Mouse (Mus musculus) lung, adult 2 months (tissue): Measurements from ENCODE around the gene Stpg4. TPM values are rescaled to one million over a fixed set of nuclear protein-coding genes. Genes with fewer than 3 reads are reported as not detected.

Source experiments
- DNase-seq: peaks from one replicate; pipeline ENCODE4 v3.0.0; 2022
- H3K4me1 ChIP-seq: fragments of 200-500 bp; 2 replicates; pipeline ENCODE4 v1.6.1; 2011; ENCODE audit warnings: low read length; ENCODE audit not compliant: control insufficient read depth, insufficient read depth
- H3K4me3 ChIP-seq: fragments of 200-500 bp; replicated peaks from 2 replicates; pipeline ENCODE3; 2011; ENCODE audit warnings: low read depth, mild to moderate bottlenecking, control low read depth, low read length; ENCODE audit errors: extremely low read depth
- CTCF ChIP-seq: fragments of 200-500 bp; IDR thresholded peaks from 2 replicates; pipeline ENCODE4 v1.5.1; 2011; ENCODE audit warnings: mild to moderate bottlenecking, low read length, control low read depth; ENCODE audit not compliant: insufficient read depth
- POLR2A ChIP-seq: fragments of 200-500 bp; IDR thresholded peaks from 2 replicates; pipeline ENCODE4 v1.6.1; 2011; ENCODE audit warnings: low read depth, mild to moderate bottlenecking, control low read depth, low read length, borderline replicate concordance; ENCODE audit errors: extremely low read depth
- WGBS: fragments of 180-500 bp; shearing (Covaris S2); methylation state at CpG from one replicate; pipeline ENCODE4 v1.1.7; 2018; 5-methylcytosine and 5-hydroxymethylcytosine counted together
- polyA plus RNA-seq: library from polyadenylated mRNA; depleted of rRNA; stranded (reverse); fragments of >200 nt; gene quantifications from 2 replicates; pipeline ENCODE4 v1.2.3, GENCODE M21; 2012

The Stpg4 gene
- polyA plus RNA-seq, 1 experiment: not detected

DNA sequence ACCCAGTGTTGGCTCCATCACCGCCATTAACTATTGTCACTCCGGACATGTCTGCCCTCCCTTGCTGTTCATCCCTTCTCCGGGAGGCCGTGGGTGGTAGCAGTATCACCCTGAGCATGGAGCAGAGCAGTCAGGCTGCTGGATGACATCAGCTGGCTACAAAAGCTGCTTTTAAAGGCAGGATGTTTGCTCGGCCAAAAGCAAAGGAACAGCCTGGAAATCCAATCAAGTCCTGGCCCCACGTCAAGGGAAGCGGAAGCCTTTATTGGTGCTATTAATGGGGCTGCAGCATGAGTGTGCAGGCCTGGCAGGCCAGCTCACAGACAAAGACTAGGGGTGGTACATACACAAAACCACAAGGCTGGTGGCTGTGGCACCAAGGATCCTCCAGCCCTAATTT, 36.3 kb downstream of the Stpg4 start:
- no peak for DNase-seq
- WGBS: 46% methylated on average over 7 of the region's 7 CpGs

DNA sequence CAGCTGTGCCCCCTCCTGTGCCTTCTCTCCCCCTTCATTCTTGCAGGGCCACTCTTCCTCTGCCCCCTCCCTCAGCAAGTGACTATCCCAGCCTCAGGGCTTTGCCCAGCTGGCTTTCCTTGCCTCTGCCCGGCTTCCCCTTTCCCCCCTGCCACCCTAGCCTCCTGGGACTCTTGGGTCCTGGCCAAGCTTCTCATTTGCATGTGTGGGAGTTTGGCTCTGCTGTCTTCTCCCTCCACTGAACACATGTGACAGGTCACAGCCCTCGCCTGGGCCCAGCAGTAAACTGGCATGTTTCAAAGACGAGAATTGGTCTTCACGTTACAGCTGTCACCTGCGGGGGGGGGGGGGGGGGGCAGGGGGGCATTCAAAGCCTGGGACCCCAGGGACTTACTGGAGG, 40.5 kb downstream of the Stpg4 start:
- Histone ChIP-seq H3K4me3 (no peak overlapping the region), H3K4me1 (0 out of 2 replicates have a peak, but pooled peaks cover 4% of the 10 kb centered on the region)
- DNase-seq: no peak
- WGBS: 57% methylated on average over 5 of the region's 5 CpGs
- no peak for TF ChIP-seq POLR2A
- no peak for TF ChIP-seq CTCF

More for the DNA sequence above, 36.3 kb downstream of the Stpg4 start:
- TF ChIP-seq POLR2A (no peak), CTCF (no peak)
- Histone ChIP-seq H3K4me1 (0 out of 2 replicates have a peak, but pooled peaks cover 4% of the 10 kb centered on the region), H3K4me3 (no peak overlapping the region)

DNA sequence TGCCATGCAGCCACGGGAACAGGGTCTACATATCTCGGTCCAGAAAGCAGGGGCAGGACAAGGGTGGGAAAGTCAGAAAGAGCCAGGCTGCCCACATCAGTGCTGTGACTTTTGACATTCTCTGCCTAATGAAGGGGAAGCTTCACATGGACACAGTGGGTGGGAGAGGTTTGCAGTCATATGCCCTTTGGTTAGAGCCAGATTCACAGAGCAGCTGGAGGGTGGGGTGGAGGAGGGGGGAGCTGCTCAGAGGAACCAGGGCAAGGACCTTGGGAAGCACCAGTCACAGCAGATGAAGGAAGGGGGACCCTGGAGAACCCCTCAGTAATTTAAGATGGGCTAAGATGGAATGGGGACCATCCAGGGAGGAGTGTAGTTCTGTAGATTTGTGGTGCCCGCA, 41.7 kb downstream of the Stpg4 start:
- 80% methylated on average over 3 of the region's 3 CpGs for WGBS
- DNase-seq: no peak
- Histone ChIP-seq H3K4me3 (no peak overlapping the region), H3K4me1 (no peaks in the 10 kb centered on the region)
- TF ChIP-seq POLR2A (no peak), CTCF (no peak)

DNA sequence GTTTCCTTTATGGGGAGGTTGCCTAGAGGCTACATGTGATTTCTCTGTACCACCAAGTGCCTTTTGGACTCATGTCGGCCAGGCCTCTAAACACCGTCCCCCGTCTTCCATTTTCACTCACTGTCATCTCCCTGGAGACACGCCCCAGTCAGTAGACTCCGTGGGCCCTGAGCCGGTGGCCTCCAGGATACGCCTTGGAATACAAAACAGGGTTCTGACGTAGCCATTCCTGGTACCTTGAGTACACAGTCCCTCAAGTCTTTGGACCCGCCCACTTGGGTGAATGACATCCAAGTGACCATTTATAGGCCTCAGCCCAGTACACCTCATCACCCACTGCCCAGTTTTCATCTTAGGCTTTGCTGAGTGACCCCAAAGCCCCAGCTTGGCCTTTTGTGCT, 46.9 kb downstream of the Stpg4 start:
- Histone ChIP-seq H3K4me1 (peaks cover 5% of the 10 kb centered on the region; the same call in 1 of the 2 replicates), H3K4me3 (no peak overlapping the region)
- TF ChIP-seq POLR2A (no peak), CTCF (no peak)
- WGBS: 90% methylated on average over 9 of the region's 9 CpGs
- DNase-seq: no peak

DNA sequence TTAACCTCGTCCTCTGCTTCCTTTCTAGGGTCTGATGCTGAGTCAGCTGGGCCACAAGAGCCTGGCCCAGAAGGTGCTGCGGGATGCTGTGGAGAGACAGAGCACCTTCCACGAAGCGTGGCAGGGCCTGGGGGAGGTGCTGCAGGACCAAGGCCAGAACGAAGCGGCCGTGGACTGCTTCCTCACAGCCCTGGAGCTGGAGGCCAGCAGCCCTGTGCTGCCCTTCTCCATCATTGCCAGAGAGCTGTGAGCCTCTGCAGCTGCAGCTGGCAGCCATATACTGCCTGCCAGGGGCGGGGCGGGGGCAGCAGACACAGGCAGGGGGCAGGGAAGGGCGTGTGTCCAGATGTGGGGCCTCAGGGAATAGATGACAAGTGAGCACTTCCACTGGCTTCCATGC, 47.7 kb downstream of the Stpg4 start:
- 63% methylated on average over 10 of the region's 10 CpGs for WGBS
- no peak for DNase-seq

DNA sequence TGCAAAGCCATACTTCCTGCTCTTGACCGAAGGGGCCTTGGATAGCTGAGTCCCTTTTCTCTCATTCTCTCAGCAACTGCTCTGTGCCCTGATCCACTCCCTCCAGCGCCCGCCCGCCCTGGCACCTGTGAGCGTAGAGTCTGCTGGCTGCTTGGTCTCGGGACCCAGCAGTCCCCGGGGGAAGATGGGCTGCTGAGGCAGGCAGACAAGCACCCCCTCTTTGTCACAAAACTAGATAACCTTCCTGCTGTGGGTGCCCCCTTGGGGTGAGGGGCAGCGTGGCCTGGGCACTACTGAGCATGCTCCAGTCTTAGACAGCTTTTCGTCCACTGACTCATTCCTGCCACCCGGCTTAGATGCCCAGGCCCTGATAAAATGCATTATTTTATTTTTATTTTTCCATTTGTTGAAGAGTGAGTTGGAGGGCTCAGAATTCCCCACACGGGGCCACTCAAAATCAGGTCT, 48.3 kb downstream of the Stpg4 start:
- peaks cover 5% of the 10 kb centered on the region; the same call in 1 of the 2 replicates for H3K4me1 ChIP-seq
- DNase-seq: no peak

More for the DNA sequence above, 47.7 kb downstream of the Stpg4 start:
- Histone ChIP-seq H3K4me3 (no peak overlapping the region), H3K4me1 (peaks cover 5% of the 10 kb centered on the region; the same call in 1 of the 2 replicates)
- TF ChIP-seq POLR2A (no peak), CTCF (no peak)

DNA sequence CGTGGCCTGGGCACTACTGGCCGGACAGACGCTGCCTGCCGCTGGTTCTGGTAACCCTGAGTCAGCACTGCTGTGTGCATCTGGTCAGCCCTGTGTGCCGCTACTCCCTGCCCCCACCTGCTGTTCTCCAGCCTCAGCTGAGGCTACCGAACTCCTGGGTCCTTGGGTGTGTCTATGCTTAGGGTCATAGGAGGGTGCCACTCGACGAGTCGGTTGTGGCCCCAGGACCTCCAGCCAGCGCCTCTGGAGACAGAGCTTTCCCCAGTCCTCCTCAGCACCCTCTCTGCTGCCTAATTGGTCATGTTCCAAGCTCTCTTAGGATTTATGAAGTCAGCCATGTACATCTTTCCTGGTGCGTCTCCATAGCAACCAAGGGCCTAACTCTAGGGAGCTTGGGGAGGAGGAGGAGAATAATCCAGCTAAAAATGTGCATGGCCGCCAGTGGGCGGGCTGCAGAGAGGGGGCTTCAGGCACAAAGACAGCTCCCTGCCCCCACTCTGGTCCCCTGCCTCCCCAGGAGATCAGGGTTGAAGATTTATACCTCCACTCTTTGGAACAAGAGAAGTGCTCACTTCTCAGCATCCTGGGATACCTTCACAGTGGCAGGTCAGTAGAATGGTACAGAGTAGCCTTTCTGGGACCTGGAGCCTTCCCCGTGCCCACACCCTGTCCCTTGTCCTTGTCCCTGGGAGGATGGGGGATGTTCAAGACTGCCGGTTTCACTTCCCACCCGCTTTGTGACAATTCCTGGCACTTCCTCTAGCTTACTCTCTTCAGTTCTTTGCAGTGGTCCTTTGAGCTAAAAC, 49.0 kb downstream of the Stpg4 start:
- TF ChIP-seq CTCF: no peak
- TF ChIP-seq POLR2A: no peak
- DNase-seq: no peak
- H3K4me3 ChIP-seq: no peak overlapping the region
- WGBS: 73% methylated on average over 16 of the region's 16 CpGs
- H3K4me1 ChIP-seq: peaks cover 5% of the 10 kb centered on the region; the same call in 1 of the 2 replicates

More for the DNA sequence above, 48.3 kb downstream of the Stpg4 start:
- WGBS: 81% methylated on average over 11 of the region's 11 CpGs
- no peak for TF ChIP-seq POLR2A
- TF ChIP-seq CTCF: no peak
- no peak overlapping the region for H3K4me3 ChIP-seq

DNA sequence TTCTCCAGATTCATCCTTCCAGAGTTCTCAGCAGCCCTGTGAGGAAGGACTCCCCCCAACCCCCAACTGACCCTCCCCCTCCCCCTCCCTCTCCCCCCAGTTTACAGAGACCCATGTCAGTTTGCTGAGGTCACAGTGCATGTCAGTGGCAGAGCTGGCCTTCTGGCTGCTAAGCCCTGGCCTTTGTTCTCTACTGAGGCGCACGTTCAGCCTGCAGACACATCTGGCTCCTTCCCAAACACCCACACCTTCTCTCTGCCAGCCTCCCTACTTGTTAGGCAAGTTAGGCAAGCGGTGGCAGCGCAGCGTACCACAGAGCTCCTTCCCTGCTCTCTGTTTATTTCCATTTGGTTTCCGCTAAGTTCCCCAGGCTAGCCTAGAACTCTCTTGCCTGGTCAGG, 50.0 kb downstream of the Stpg4 start:
- WGBS: 55% methylated on average over 6 of the region's 6 CpGs
- Histone ChIP-seq H3K4me3 (no peak overlapping the region), H3K4me1 (peaks cover 5% of the 10 kb centered on the region; the same call in 1 of the 2 replicates)
- no peak for DNase-seq
- TF ChIP-seq CTCF (no peak), POLR2A (no peak)

DNA sequence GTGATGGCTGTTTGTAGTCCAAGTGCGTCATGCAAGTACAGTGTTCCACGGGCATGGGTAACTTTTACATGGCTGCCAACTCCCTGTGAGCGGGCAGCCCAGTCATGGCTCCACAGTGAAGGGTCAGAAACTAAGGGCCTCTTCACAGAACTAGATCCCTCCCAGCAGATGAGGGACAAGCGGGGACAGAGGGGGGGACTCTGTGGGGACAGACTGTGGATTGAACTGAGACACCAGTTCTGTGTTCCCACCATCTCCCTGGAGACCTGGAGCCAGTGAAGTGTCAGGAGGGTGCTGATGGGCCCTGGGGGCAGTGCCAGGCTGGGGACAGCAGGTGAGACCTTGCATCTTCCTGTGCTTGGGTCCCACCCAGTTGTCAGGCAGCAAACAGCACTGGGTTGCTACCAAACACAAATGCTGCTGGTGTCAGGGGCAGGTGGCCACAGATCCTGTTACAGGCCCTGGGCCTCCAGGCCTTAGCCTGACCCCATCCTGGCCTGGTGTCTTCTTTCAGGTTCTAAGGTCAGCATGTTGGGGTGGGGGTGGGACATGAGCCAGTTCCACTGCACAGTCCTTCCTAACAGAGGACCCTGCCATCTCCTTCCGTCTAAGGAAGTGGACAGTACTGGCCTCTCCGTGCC, 50.6 kb downstream of the Stpg4 start:
- no peak for DNase-seq
- H3K4me3 ChIP-seq: no peak overlapping the region
- 74% methylated on average over 6 of the region's 6 CpGs for WGBS
- TF ChIP-seq CTCF (no peak), POLR2A (no peak)
- H3K4me1 ChIP-seq: peaks cover 5% of the 10 kb centered on the region; the same call in 1 of the 2 replicates

DNA sequence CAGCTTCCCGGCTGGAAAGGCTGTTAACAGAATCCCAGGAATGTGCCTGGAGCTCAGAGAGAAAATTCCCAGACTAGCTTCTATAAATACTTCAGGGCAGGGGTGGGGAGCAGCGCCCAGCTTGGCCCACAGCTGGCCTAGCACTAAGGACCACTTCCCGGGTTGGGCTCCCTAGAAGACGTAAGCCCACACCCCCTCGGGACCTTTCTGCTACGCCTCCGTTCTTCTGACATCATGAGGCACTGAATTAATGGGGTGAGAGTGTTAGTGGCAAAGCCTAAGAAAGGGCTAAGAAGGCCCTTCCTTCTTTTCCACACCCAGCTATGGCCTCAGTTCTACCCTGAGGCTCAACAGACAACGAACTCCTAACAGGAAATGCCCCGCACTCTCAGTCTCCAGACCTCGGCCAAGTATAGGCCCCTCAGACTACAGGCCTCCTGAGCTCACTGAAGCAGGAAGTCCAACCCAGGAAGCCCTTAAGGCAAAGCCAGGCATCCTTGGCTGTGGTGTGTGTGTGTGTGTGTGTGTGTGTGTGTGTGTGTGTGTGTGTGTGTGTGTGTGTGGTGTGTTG, 51.5 kb downstream of the Stpg4 start:
- peaks cover 5% of the 10 kb centered on the region; the same call in 1 of the 2 replicates for H3K4me1 ChIP-seq
- DNase-seq: no peak
- WGBS: 14% methylated on average over 10 of the region's 10 CpGs
- TF ChIP-seq CTCF (no peak), POLR2A (no peak)
- H3K4me3 ChIP-seq: no peak overlapping the region
